Mouse (Mus musculus) CD4-positive, CD25-positive, alpha-beta regulatory T cell, adult 4 months (primary cell): ENCODE results near the gene Hcar1. TPM values are rescaled to one million over a fixed set of nuclear protein-coding genes. Genes with fewer than 3 reads are reported as not detected.

Experiments
- ATAC-seq: one replicate; pipeline ENCODE4 v1.8.0; 2017
- polyA plus RNA-seq, 2 experiments: library from polyadenylated mRNA; unstranded; fragments of 100-300 nt; shearing (Covaris generic); gene quantifications; one replicate each; pipeline ENCODE4 v1.2.1; 2017

Hcar1 gene
- polyA plus RNA-seq, 2 experiments from 2014 or later, result not detected

GRCm38 (mm10) chr5:123862374-123863350, 17.2 kb downstream of the Hcar1 start:
- no peak for ATAC-seq

GRCm38 (mm10) chr5:123858798-123859197, 21.0 kb downstream of the Hcar1 start:
- ATAC-seq, result no peak

- ATAC-seq, result no peak
Observed at GRCm38 (mm10) chr5:123854511-123854910, 25.3 kb downstream of the Hcar1 start.

- ATAC-seq, result no peak
Observed at GRCm38 (mm10) chr5:123853877-123854504, 25.8 kb downstream of the Hcar1 start.

- ATAC-seq, result no peak
Observed at GRCm38 (mm10) chr5:123851398-123851797, 28.4 kb downstream of the Hcar1 start.

- no peak for ATAC-seq
Observed at GRCm38 (mm10) chr5:123844316-123844715, 35.5 kb downstream of the Hcar1 start.

GRCm38 (mm10) chr5:123843816-123844215, 36.0 kb downstream of the Hcar1 start:
- ATAC-seq, result no peak

GRCm38 (mm10) chr5:123842935-123843282, 36.9 kb downstream of the Hcar1 start:
- no peak for ATAC-seq

GRCm38 (mm10) chr5:123842221-123842934, 37.4 kb downstream of the Hcar1 start:
- no peak for ATAC-seq

- ATAC-seq, result no peak
Observed at GRCm38 (mm10) chr5:123837371-123837770, 42.4 kb downstream of the Hcar1 start.

GRCm38 (mm10) chr5:123834836-123835235, 45.0 kb downstream of the Hcar1 start:
- no peak for ATAC-seq

- no peak for ATAC-seq
Observed at GRCm38 (mm10) chr5:123832309-123832708, 47.5 kb downstream of the Hcar1 start.

GRCm38 (mm10) chr5:123827659-123828091, 52.1 kb downstream of the Hcar1 start:
- no peak for ATAC-seq

Other genes starting within 250 kb of the Hcar1 start
- 10 to 100 TPM; 48.4 to 51.4 TPM for gene Clip1, start 195.4 kb downstream of the Hcar1 start, polyA plus RNA-seq
- 10 to 100 TPM; 55.3 to 67.5 TPM for gene Zcchc8, start 158.9 kb downstream of the Hcar1 start, polyA plus RNA-seq
- gene Rsrc2, start 130.6 kb downstream of the Hcar1 start, polyA plus RNA-seq, result 100 to 1,000 TPM; 160 to 180 TPM
- 1 to 10 TPM; 2.8 to 4.2 TPM for gene Kntc1, start 130.3 kb downstream of the Hcar1 start, polyA plus RNA-seq
- gene Hcar2, start 14.5 kb downstream of the Hcar1 start, polyA plus RNA-seq, result under 1 TPM in 1 of 2 experiments, not detected in 1; 0.42 TPM
- 10 to 100 TPM; 52.8 to 75.2 TPM for gene Denr, start 27.2 kb upstream of the Hcar1 start, polyA plus RNA-seq
- 1 to 10 TPM; 2.7 to 8.0 TPM for gene Gm43518, start 47.4 kb upstream of the Hcar1 start, polyA plus RNA-seq
- gene Ccdc62, start 50.7 kb upstream of the Hcar1 start, polyA plus RNA-seq, result 10 to 100 TPM in 1 of 2 experiments, 1 to 10 TPM in 1; 9.6 to 16.0 TPM
- gene Hip1r, start 93.6 kb upstream of the Hcar1 start, polyA plus RNA-seq, result 10 to 100 TPM; 11.0 to 12.1 TPM
- gene Vps37b, start 152.2 kb upstream of the Hcar1 start, polyA plus RNA-seq, result 10 to 100 TPM; 17.8 to 22.1 TPM
- 10 to 100 TPM; 16.1 to 16.6 TPM for gene Abcb9, start 215.8 kb upstream of the Hcar1 start, polyA plus RNA-seq
- 10 to 100 TPM; 25.6 to 51.6 TPM for gene Ogfod2, start 232.3 kb upstream of the Hcar1 start, polyA plus RNA-seq
- 10 to 100 TPM; 48.7 to 61.0 TPM for gene Arl6ip4, start 236.1 kb upstream of the Hcar1 start, polyA plus RNA-seq